Mouse (Mus musculus) liver, embryonic 14.5 days (tissue): ENCODE data around the gene Zkscan4. TPM values are rescaled to one million over a fixed set of nuclear protein-coding genes. Genes with fewer than 3 reads are reported as not detected.
"Not testable (repeated sequence)": the region's sequence is repeated elsewhere in the genome, so short reads cannot be mapped to it uniquely, and the experiment has no call there.

Experiments
- ATAC-seq: fragments of 200-750 bp; cut with Nextera tagmentation; 2 replicates; pipeline ENCODE4 v1.8.0; 2017; ENCODE audit warnings: moderate number of reproducible peaks, mild to moderate bottlenecking, moderate library complexity; ENCODE audit not compliant: insufficient read depth
- DNase-seq, 3 experiments: peaks; one replicate each; pipeline ENCODE4 v3.0.0-alpha.2; 2012 to 2013; ENCODE audit warnings: low read depth in 3 of 3, low spot score in 3 of 3
- H3K27ac ChIP-seq: fragments of 300-500 bp; sonication (generic); 2 replicates; pipeline ENCODE4 v1.5.1; 2014; ENCODE audit warnings: moderate library complexity, mild to moderate bottlenecking, control low read depth, inconsistent platforms
- H3K27me3 ChIP-seq: fragments of 300-500 bp; sonication (generic); 2 replicates; pipeline ENCODE4 v1.6.1; 2014; ENCODE audit warnings: mild to moderate bottlenecking, low read length, moderate library complexity; ENCODE audit not compliant: control insufficient read depth, insufficient read depth
- H3K36me3 ChIP-seq: fragments of 300-500 bp; sonication (generic); replicated peaks from 2 replicates; pipeline ENCODE4 v1.6.1; 2014; ENCODE audit warnings: low read depth; ENCODE audit not compliant: control insufficient read depth, insufficient read depth
- H3K4me1 ChIP-seq, 2 experiments: fragments of 200-500 bp in 1 of 2; fragments of 300-500 bp in 1 of 2; sonication (generic) in 1 of 2; replicated peaks; 2 replicates each; pipeline ENCODE4 v1.6.1; 2012 to 2014; ENCODE audit warnings: antibody characterized with exemption in 1 of 2, inconsistent platforms in 1 of 2, low read length in 1 of 2; ENCODE audit not compliant: control insufficient read depth in 2 of 2, insufficient read depth in 2 of 2
- H3K4me2 ChIP-seq: fragments of 300-500 bp; sonication (generic); 2 replicates; pipeline ENCODE4 v1.6.1; 2014; ENCODE audit warnings: low read depth, mild to moderate bottlenecking, control low read depth, moderate library complexity
- H3K4me3 ChIP-seq, 2 experiments: fragments of 200-500 bp in 1 of 2; fragments of 300-500 bp in 1 of 2; sonication (generic) in 1 of 2; 2 replicates each; pipeline ENCODE4 v1.5.1; 2012 to 2014; ENCODE audit warnings: low read depth in 2 of 2, low read length in 2 of 2, mild to moderate bottlenecking in 2 of 2, control low read depth in 1 of 2, inconsistent platforms in 1 of 2, moderate library complexity in 1 of 2; ENCODE audit not compliant: insufficient read depth in 1 of 2
- H3K9ac ChIP-seq: fragments of 300-500 bp; sonication (generic); replicated peaks from 2 replicates; pipeline ENCODE4 v1.6.1; 2014; ENCODE audit warnings: mild to moderate bottlenecking, control low read depth, moderate library complexity
- H3K9me3 ChIP-seq: fragments of 300-500 bp; sonication (generic); 2 replicates; pipeline ENCODE4 v1.6.1; 2016; ENCODE audit warnings: low read length, mixed read lengths; ENCODE audit not compliant: control insufficient read depth
- CTCF ChIP-seq: IDR thresholded peaks from 2 replicates; pipeline ENCODE4 v1.5.1; 2016; ENCODE audit warnings: antibody characterized with exemption, low read depth, control low read depth
- EP300 ChIP-seq: IDR thresholded peaks from 2 replicates; pipeline ENCODE4 v1.6.1; 2016; ENCODE audit warnings: antibody characterized with exemption, low read depth
- WGBS: fragments of 180-500 bp; shearing (Covaris S2); extraction: QIAGEN DNeasy Blood & Tissue Kit; methylation state at CpG from one replicate; pipeline ENCODE4 v1.1.7; 2014; ENCODE audit not compliant: insufficient replicate concordance; 5-methylcytosine and 5-hydroxymethylcytosine counted together
- polyA plus RNA-seq, 2 experiments: library from polyadenylated mRNA; depleted of rRNA in 1 of 2; stranded (reverse) in 1 of 2; unstranded in 1 of 2; fragments of >200 nt; fragmentation: Nextera tagmentation in 1 of 2; extraction: Ambion mirVana in 1 of 2; gene quantifications; 2 replicates each; pipeline versions ENCODE4 v1.2.1 to v1.2.3; 2012 to 2014

Zkscan4 gene
- polyA plus RNA-seq (2012; rRNA removed) (0.16 and 0.21 TPM in 2 replicates), polyA plus RNA-seq (2014; fragmentation: Nextera tagmentation; extraction: Ambion mirVana) (0.19 and 0.30 TPM in 2 replicates)

GRCm38 (mm10) chr13:21478759-21479670 is at the start of gene Zkscan4, which contains the start of gene Gm10065:
Gene Zkscan4, plus strand, starts transcription at chr13:21478907.
Gene Gm10065, minus strand, starts transcription at chr13:21479441.
- 4% methylated on average over 30 of the region's 31 CpGs for WGBS
- not testable (repeated sequence) for H3K9me3 ChIP-seq, H3K27me3 ChIP-seq, H3K27ac ChIP-seq, DNase-seq, H3K36me3 ChIP-seq, H3K4me1 ChIP-seq
- Histone ChIP-seq H3K4me2 (peak within 1 kb of the TSS; percentile 60), H3K9ac (peak within 1 kb of the TSS; percentile 7), H3K4me3 (peak within 1 kb of the TSS; percentile 39 to 76)
- peak; percentile 52 for ATAC-seq

DNA sequence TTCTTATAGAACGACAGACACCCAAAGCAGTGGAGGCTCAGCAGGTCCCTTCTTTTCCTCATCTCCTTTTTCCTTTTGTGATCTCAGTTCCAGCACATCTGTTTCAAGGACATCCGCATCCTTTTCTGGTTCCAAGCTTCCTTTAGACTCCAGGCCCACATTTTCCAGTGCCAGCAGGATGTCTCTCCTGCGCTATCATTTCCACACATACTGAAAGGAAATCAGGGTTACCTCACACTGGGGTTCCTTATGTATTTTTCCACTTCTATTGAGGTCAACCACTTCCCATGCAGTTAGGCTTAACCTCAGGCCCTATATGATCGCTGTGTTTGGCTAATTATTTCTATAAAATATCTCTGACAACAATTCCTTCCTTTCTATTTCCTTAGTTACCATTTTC is 43.2 kb upstream of the Zkscan4 start:
- Histone ChIP-seq H3K27me3 (no peaks in the 10 kb centered on the region), H3K36me3 (no peaks in the 10 kb centered on the region), H3K4me2 (no peak overlapping the region), H3K4me3 (no peak overlapping the region), H3K9me3 (no peaks in the 10 kb centered on the region), H3K9ac (no peak overlapping the region), H3K4me1 (peaks cover 7% of the 10 kb centered on the region in 2 experiments), H3K27ac (no peak overlapping the region)
- WGBS = 65% methylated on average over 4 of the region's 4 CpGs
- TF ChIP-seq CTCF (no peak), EP300 (no peak)
- ATAC-seq = no peak
- no peak for DNase-seq

DNA sequence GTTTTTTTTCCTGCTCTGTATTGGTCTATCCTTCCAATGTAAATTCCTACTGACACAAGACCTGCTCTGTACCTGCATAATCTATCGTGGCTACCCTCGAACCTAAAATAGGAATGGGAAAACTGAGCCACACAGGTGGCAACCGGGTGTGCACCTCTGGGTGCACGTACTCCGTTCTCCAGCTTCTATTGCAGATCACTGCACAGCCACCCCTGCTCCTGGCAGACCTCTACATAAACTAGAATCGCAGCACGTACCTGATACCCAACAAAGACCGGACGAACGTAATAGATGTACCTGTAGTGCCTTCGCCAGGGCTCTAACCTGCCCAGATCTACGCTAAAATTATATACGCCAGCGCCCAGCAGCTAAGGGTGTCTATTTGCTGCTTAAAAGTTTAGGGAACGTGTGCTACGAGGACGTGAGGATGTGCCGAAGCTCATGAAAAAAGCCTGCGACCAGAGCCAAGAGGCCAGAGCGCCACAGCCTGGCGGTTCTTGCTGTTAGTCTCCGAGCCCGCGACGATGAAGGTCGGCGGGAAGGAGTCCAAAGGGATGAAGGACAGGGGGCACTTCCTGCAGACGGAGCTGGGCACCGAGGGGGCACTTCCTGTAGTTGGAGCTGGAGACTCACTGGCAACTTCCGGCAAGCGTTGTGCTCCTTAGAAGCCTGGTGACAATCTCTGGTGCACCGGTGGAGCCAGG is 38.1 kb upstream of the Zkscan4 start, which contains the start of gene Pgbd1:
TSS of gene Pgbd1 (minus strand) at position 556 of the 704 bp plus-strand sequence.
- H3K36me3 ChIP-seq = peaks cover 9% of the 10 kb centered on the region
- TF ChIP-seq CTCF (peak; percentile 86), EP300 (no peak)
- H3K4me1 ChIP-seq = peaks cover 7% of the 10 kb centered on the region in 2 experiments
- H3K27ac ChIP-seq = peak within 1 kb of the TSS; percentile 81
- peak within 1 kb of the TSS; percentile 92 for H3K9ac ChIP-seq
- peak within 1 kb of the TSS; percentile 78 to 96 for H3K4me3 ChIP-seq
- DNase-seq (peak; percentile 56 to 61 (median 61)), ATAC-seq (peak; percentile 85)
- no peaks in the 10 kb centered on the region for H3K9me3 ChIP-seq
- under 1% methylated on average over 32 of the region's 32 CpGs for WGBS
- H3K27me3 ChIP-seq = no peaks in the 10 kb centered on the region
- H3K4me2 ChIP-seq = peak within 1 kb of the TSS; percentile 95

DNA sequence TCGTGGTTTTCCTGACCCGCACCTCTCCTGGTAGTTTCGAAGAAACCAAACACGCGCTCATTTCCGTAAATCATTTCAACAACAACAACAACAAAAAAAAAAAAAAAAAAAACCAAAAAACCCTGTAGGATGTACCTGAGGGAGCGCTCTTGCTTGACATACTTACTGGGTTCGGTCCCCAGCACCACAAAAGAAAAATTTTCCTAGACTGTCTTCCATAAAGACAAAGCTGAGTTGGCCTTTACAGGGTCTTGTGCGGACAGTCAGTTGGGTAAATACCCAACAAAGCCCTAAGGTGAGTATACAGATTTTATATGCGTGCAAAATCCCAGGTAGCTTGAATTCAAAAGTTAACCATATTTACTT is 37.5 kb upstream of the Zkscan4 start:
- no peaks in the 10 kb centered on the region for H3K27me3 ChIP-seq
- TF ChIP-seq CTCF (no peak), EP300 (no peak)
- H3K9me3 ChIP-seq = no peaks in the 10 kb centered on the region
- 19% methylated on average over 10 of the region's 10 CpGs for WGBS
- peak overlapping the region; percentile 78 to 96 for H3K4me3 ChIP-seq
- ATAC-seq = no peak
- H3K36me3 ChIP-seq = peaks cover 9% of the 10 kb centered on the region
- DNase-seq = no peak
- H3K4me1 ChIP-seq = peaks cover 7% of the 10 kb centered on the region in 2 experiments
- H3K4me2 ChIP-seq = peak overlapping the region; percentile 95
- H3K27ac ChIP-seq = peak overlapping the region; percentile 81
- peak overlapping the region; percentile 92 for H3K9ac ChIP-seq

DNA sequence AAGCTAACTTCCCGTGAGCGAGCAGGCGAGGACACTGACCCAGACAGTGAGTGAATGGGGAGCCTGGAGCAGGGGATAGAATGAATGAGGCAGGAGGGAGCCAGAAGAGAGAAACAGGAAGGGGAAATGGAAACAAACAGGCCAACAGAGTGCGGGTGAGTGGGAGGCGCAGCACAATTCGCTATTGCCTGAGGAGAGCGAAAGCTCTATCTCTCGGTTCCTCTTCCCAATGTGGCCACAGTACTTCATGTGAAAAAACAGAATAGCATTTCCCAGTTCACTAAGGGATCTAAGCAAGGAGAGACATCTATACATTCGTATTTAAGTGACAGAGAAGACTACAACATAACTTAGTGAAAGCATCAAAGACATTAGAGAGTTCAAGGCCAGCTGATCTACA is 31.9 kb upstream of the Zkscan4 start:
- ATAC-seq (no peak), DNase-seq (no peak)
- 71% methylated on average over 9 of the region's 9 CpGs for WGBS
- Histone ChIP-seq H3K4me2 (no peak overlapping the region), H3K9ac (no peak overlapping the region), H3K27ac (no peak overlapping the region), H3K4me3 (no peak overlapping the region), H3K9me3 (no peaks in the 10 kb centered on the region), H3K36me3 (peaks cover 12% of the 10 kb centered on the region), H3K4me1 (peaks cover 0 to under 1% of the 10 kb centered on the region in 2 experiments; a peak in 3 of 4 replicates), H3K27me3 (no peaks in the 10 kb centered on the region)
- TF ChIP-seq CTCF (no peak), EP300 (no peak)
